Mouse (Mus musculus) kidney, embryonic 16.5 days (tissue): ENCODE measurements around the gene Tmem138. TPM values are rescaled to one million over a fixed set of nuclear protein-coding genes. Genes with fewer than 3 reads are reported as not detected.

Experiments
- ATAC-seq: fragments of 200-750 bp; cut with Nextera tagmentation; 2 replicates; pipeline ENCODE4 v1.8.0; 2017; ENCODE audit warnings: moderate TSS enrichment; ENCODE audit not compliant: low FRiP score, low TSS enrichment
- H3K27ac ChIP-seq: fragments of 300-500 bp; sonication (generic); 2 replicates; pipeline ENCODE4 v1.5.1; 2014; ENCODE audit warnings: low read length
- H3K27me3 ChIP-seq: fragments of 300-500 bp; sonication (generic); 2 replicates; pipeline ENCODE4 v1.6.1; 2014; ENCODE audit warnings: low read length, control low read depth, mixed read lengths; ENCODE audit not compliant: insufficient read depth
- H3K36me3 ChIP-seq: fragments of 300-500 bp; sonication (generic); 2 replicates; pipeline ENCODE4 v1.6.1; 2014; ENCODE audit warnings: low read length, control low read depth, mixed read lengths; ENCODE audit not compliant: insufficient read depth
- H3K4me1 ChIP-seq: fragments of 300-500 bp; sonication (generic); 2 replicates; pipeline ENCODE4 v1.6.1; 2014; ENCODE audit warnings: low read length, control low read depth, mixed read lengths; ENCODE audit not compliant: insufficient read depth
- H3K4me2 ChIP-seq: fragments of 300-500 bp; sonication (generic); replicated peaks from 2 replicates; pipeline ENCODE4 v1.6.1; 2014; ENCODE audit warnings: low read depth, low read length
- H3K4me3 ChIP-seq: fragments of 300-500 bp; sonication (generic); 2 replicates; pipeline ENCODE4 v1.5.1; 2014; ENCODE audit warnings: mild to moderate bottlenecking, low read length
- H3K9ac ChIP-seq: fragments of 300-500 bp; sonication (generic); replicated peaks from 2 replicates; pipeline ENCODE4 v1.6.1; 2014; ENCODE audit warnings: low read length
- H3K9me3 ChIP-seq: fragments of 300-500 bp; sonication (generic); 2 replicates; pipeline ENCODE4 v1.6.1; 2016; ENCODE audit warnings: low read length, control low read depth
- WGBS: fragments of 180-500 bp; shearing (Covaris S2); extraction: QIAGEN DNeasy Blood & Tissue Kit; methylation state at CpG from one replicate; pipeline ENCODE4 v1.1.7; 2014; 5-methylcytosine and 5-hydroxymethylcytosine counted together
- polyA plus RNA-seq: library from polyadenylated mRNA; unstranded; fragments of >200 nt; fragmentation: Nextera tagmentation; extraction: Ambion mirVana; gene quantifications from 2 replicates; pipeline ENCODE4 v1.2.1, GENCODE M21; 2015

The Tmem138 gene
- polyA plus RNA-seq, 1 experiment from 2014 or later: 46.6 TPM

DNA sequence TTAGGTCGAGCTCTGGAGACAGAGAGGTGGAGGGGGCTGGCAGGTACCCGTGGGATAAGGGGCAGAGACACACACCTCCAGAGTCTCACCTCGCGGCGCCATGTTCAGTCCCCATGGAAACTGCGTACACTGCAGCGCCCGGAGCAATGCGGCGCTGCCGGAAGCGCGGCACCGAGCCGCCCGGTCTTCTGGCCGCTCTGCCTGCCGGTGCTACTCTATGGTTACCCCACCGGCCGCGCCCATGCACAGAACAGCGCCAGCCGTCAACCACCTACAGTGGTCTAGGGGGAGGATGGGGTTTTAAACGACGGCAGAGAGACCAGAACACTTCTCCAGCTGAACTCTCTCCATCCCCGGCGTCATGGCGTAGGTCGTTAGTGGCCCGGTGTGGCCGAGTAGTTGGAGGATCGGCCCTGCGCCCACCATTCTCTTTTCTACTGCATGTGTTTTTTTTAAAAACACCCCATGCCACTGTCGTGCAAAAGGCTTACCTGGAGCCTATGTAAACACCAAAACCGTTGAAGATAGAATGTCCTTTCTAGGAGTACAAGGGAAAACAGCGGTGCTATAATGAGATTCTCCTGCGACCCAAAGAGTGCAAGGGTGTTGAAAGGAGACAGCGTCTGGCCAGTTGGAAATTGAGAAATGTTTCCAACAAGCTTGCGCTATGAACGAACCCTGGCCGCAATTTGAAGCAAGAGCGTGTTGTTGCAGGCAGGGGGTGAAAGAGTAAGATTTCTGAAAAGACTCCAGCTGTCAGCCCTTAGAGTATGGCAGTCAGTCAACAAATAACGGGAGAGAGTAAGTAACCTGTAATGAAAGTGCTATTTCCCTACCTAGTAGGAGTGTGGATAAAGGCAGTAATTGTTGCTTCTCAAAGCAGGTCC lies 21.3 kb downstream of the Tmem138 start, which contains the start of gene Tmem216:
TSS of gene Tmem216 (minus strand) at position 615 of the 887 bp plus-strand sequence.
- no peaks in the 10 kb centered on the region for H3K9me3 ChIP-seq
- H3K9ac ChIP-seq: peak within 1 kb of the TSS; percentile 77
- under 1% methylated on average over 43 of the region's 43 CpGs for WGBS
- H3K4me2 ChIP-seq: peak within 1 kb of the TSS; percentile 83
- H3K27ac ChIP-seq: peak within 1 kb of the TSS; percentile 65
- H3K36me3 ChIP-seq: peaks cover 6% of the 10 kb centered on the region
- no peaks in the 10 kb centered on the region for H3K27me3 ChIP-seq
- ATAC-seq: peak; percentile 99
- peaks cover 13% of the 10 kb centered on the region for H3K4me1 ChIP-seq
- peak within 1 kb of the TSS; percentile 61 for H3K4me3 ChIP-seq

DNA sequence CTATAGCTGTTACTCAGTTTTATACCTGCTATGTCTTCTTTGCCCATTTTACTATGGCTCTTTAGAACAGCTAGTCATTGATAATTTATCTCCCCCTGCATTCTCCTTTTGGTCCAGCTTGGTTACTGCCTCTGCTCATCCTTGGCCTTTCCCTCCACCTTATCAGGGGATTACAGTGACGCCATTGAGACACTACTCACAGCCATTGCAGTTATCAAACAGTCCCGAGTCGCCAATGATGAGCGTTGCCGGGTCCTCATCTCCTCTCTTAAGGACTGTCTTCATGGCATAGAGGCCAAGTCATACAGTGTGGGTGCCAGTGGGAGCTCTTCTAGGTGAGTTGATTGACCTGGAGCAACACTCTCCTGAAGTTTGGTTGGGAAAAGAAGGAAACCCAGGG lies 37.7 kb downstream of the Tmem138 start:
- no peak overlapping the region for H3K4me2 ChIP-seq
- no peak for ATAC-seq
- H3K36me3 ChIP-seq: peaks cover 74% of the 10 kb centered on the region
- no peak overlapping the region for H3K4me3 ChIP-seq
- no peaks in the 10 kb centered on the region for H3K27me3 ChIP-seq
- H3K9ac ChIP-seq: no peak overlapping the region
- H3K9me3 ChIP-seq: no peaks in the 10 kb centered on the region
- no peak overlapping the region for H3K27ac ChIP-seq
- 96% methylated on average over 5 of the region's 5 CpGs for WGBS
- no peaks in the 10 kb centered on the region for H3K4me1 ChIP-seq

DNA sequence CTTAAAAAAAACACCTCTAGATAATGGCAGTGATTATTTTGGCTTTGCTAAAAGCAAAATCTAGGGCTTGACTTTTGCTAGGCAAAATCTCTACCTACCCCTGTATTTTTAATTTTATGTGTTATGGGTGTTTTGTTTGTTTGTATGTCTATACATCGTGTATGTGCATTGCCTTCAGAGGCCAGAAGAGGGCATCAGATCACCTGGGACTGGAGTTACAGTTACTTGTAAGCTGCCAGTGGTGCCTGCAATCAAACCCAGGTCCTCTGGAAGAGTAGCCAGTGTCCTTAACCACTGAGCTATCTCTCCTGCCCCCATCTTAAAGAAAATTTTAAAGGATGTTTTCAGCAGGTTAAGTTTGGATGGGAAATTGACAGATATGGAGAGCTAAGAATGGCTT lies 47.1 kb downstream of the Tmem138 start:
- peaks cover 48% of the 10 kb centered on the region for H3K36me3 ChIP-seq
- no peaks in the 10 kb centered on the region for H3K27me3 ChIP-seq
- H3K27ac ChIP-seq: no peak overlapping the region
- no peaks in the 10 kb centered on the region for H3K9me3 ChIP-seq
- ATAC-seq: no peak
- peaks cover 16% of the 10 kb centered on the region for H3K4me1 ChIP-seq
- WGBS: 97% methylated on average over 1 of the region's 1 CpGs
- no peak overlapping the region for H3K4me3 ChIP-seq
- no peak overlapping the region for H3K9ac ChIP-seq
- no peak overlapping the region for H3K4me2 ChIP-seq

DNA sequence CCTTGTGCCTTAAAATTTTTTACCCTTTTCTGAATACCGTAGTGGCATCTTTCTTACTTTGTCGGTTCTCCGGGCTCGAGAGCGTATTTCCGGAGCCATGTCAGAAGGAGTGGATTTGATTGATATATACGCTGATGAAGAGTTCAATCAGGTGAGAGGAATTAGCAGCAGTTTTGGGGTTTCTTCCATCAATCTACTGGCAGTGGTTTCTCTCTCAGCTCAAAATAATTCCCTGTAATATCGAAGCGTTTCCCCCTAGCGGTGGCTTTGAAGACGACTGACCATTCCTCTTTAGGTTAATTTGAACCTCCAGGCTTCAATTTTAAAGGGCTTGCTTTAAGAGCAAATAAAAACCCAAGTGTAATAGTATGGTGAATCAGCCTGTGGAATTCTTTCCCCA lies 51.3 kb downstream of the Tmem138 start, which contains the start of gene Sdhaf2:
TSS of gene Sdhaf2 (minus strand) at position 233 of the 400 bp plus-strand sequence.
- WGBS: 0% methylated on average over 11 of the region's 11 CpGs
- ATAC-seq: no peak
- peak within 1 kb of the TSS; percentile 71 for H3K4me2 ChIP-seq
- peaks cover 15% of the 10 kb centered on the region; the same call in 1 of the 2 replicates for H3K36me3 ChIP-seq
- peak within 1 kb of the TSS; percentile 96 for H3K4me3 ChIP-seq
- H3K27me3 ChIP-seq: no peaks in the 10 kb centered on the region
- H3K27ac ChIP-seq: peak within 1 kb of the TSS; percentile 99
- H3K9me3 ChIP-seq: no peaks in the 10 kb centered on the region
- peaks cover 28% of the 10 kb centered on the region for H3K4me1 ChIP-seq
- peak within 1 kb of the TSS; percentile 100 for H3K9ac ChIP-seq

DNA sequence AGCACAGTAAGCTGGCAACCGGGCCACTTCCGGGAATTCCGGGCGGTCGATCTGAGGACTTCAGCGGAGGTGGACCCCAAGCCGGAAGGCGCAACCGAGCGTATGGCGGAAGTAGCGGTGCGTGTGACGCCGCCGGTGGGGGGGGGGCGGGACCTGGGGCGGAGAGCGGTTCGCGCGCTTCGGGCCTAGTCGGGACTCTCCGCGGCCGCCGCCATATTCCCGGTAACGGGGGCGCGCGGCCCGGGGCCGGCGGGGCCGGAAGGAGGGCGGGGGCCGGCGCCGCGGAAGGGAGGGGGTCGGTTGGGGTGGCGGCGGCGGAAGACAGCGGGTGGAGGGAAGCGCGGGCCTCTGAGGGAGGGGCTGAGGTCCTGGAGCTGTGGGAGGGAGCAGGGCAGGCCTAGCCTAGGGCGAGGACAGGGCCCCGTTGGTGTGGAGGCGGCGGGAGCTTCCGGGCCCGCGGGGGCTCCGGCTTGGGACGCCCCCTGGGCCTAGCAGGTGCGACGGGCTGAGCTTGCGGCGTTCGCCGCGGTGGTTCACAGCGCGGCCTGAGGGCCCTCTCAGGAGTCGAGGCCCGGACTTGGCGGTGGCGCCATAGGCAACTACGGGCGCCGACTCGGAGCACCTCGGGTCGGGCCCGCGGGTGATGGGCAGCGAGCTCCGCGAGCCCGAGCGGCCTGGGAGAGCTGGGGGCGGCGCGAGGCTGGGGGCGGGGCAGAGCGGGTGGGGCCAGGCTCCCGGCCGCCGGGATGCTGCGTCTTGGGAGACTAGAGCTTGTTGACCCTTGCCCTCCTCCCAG lies 51.9 kb downstream of the Tmem138 start, which contains the start of gene Cpsf7:
TSS of gene Cpsf7 (plus strand) at position 161 of the 796 bp plus-strand sequence.
- no peaks in the 10 kb centered on the region for H3K9me3 ChIP-seq
- peak within 1 kb of the TSS; percentile 99 for H3K27ac ChIP-seq
- peak within 1 kb of the TSS; percentile 71 for H3K4me2 ChIP-seq
- H3K4me1 ChIP-seq: peaks cover 28% of the 10 kb centered on the region
- peak within 1 kb of the TSS; percentile 96 for H3K4me3 ChIP-seq
- no peaks in the 10 kb centered on the region for H3K27me3 ChIP-seq
- H3K9ac ChIP-seq: peak within 1 kb of the TSS; percentile 100
- ATAC-seq: peak; percentile 97
- peaks cover 15% of the 10 kb centered on the region; the same call in 1 of the 2 replicates for H3K36me3 ChIP-seq
- WGBS: under 1% methylated on average over 54 of the region's 93 CpGs

DNA sequence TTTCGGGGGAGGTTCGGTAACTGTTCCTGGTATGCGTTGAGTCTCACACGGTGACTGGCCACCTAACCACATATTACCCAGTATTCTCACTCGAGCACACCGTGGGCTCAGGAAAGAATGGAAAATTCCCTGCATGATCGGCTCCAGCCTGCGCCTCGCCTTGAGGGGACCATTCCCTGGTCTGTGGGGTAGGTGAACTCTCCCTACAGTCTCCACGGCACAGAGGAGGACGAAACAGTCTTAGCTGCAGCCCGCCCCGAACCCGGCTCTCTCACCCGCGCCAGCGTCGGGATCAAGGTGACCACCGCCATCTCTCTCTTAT lies 52.4 kb downstream of the Tmem138 start:
- Histone ChIP-seq H3K9ac (peak overlapping the region; percentile 100), H3K4me3 (peak overlapping the region; percentile 96), H3K27ac (peak overlapping the region; percentile 99), H3K36me3 (peaks cover 15% of the 10 kb centered on the region; the same call in 1 of the 2 replicates), H3K9me3 (no peaks in the 10 kb centered on the region), H3K4me2 (peak overlapping the region; percentile 71), H3K4me1 (peaks cover 28% of the 10 kb centered on the region), H3K27me3 (no peaks in the 10 kb centered on the region)
- WGBS: under 1% methylated on average over 19 of the region's 19 CpGs
- ATAC-seq: no peak; the same call in 1 of the 2 replicates

DNA sequence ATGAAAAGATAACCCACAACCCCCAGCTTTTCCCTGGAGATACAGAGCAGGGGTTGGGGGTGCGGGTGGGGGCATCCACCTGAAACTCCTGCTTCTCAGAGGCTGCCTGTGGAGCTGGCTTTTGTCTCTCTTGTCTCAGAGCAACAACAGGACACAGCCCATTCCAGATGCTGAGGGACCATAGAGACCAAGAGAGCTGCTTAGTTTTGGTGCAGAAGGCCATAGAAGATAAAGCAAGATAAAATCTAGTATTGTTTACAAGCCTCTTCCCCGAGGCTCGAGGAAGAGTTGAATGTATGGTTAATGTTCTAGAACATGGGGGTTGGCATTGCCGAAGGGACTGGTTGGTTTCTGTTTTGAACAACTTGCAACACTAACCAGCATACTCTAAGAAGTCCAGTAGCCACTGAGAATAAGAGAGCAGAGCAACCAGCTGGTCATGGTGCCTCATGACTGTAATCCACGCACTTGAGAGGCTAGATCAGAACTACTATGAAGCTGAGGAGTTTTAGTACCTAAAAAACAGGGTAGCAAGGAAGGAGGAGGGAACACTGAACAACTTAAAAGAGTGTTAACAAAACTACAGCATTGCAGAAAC lies 53.6 kb downstream of the Tmem138 start:
- WGBS: 73% methylated on average over 5 of the region's 5 CpGs
- H3K36me3 ChIP-seq: peaks cover 12% of the 10 kb centered on the region; the same call in 1 of the 2 replicates
- peaks cover 28% of the 10 kb centered on the region for H3K4me1 ChIP-seq
- H3K4me2 ChIP-seq: peak overlapping the region; percentile 27; the same call in 1 of the 2 replicates
- H3K9me3 ChIP-seq: no peaks in the 10 kb centered on the region
- H3K9ac ChIP-seq: peak overlapping the region; percentile 20
- ATAC-seq: no peak
- H3K4me3 ChIP-seq: no peak overlapping the region
- no peaks in the 10 kb centered on the region for H3K27me3 ChIP-seq
- H3K27ac ChIP-seq: no peak overlapping the region

DNA sequence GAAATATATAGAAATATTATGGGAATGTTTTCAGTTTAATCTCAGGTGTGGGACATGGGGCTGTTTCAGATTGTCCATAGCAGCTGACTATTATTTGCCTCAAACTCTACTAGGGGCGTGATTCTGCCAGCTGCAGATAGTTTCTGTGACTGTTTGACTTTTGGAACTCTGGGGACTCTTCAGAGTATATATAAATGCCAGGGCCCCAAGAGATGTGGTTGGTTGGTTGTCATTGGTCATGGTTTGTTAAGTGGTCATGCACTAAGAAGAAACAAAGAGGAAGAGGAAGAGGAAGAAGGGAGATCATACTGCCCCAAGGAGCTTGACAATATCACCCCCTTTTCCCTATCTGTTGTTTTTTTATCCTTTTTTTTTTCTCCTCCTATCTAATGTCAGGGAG lies 55.2 kb downstream of the Tmem138 start:
- H3K4me2 ChIP-seq: no peak overlapping the region
- no peak for ATAC-seq
- H3K27ac ChIP-seq: no peak overlapping the region
- H3K27me3 ChIP-seq: no peaks in the 10 kb centered on the region
- peaks cover 7% of the 10 kb centered on the region for H3K36me3 ChIP-seq
- H3K4me3 ChIP-seq: no peak overlapping the region
- peaks cover 21% of the 10 kb centered on the region for H3K4me1 ChIP-seq
- no peaks in the 10 kb centered on the region for H3K9me3 ChIP-seq
- WGBS: 80% methylated on average over 1 of the region's 1 CpGs
- H3K9ac ChIP-seq: no peak overlapping the region
